Mouse (Mus musculus): Measurements from ENCODE around the gene Cwc15. TPM values are rescaled to one million over a fixed set of nuclear protein-coding genes. Genes with fewer than 3 reads are reported as not detected.

Gene Cwc15
- total RNA-seq, 4 experiments from 2014 or later = 80.2 to 94.8 (median 84.8) TPM

DNA sequence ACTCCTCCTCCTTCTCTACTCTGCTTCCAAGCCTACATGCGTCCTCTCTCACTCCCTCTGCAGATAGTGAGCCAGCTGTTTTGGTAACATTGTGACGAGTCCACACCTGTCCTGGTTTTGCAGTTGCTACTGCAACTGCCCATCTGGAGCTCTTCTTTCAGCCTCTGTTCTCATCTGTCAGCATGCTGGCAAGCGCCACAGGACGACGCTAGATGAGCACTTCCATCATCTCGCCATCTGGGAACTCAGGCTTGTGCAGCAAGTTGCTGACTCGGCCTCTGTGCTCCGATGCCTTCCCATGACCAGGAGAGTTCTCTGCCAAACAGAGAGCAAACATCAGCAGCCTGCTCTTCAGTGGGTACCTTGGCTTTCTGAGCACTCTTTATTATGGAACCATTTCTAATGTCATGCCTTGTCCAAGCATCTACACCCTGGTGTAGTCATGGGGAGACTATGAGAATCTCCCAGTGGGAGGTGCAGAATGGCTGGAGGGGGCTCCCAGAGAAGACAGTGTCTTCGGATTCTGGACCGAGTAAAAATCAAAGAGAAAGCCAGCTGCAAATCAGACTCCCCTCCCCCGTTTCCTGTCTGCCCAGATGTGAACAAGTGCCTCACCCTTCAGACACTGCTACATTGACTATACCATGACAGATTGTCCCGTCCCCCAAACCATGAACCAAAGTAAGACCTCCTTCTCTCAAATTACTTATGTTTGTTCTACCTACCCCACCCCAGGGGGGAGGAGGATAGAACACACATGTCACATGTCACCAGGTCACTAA lies 47.4 kb downstream of the Cwc15 start:
- DNase-seq (ENCODE audit: low spot score in 2 of 2) = no peak

DNA sequence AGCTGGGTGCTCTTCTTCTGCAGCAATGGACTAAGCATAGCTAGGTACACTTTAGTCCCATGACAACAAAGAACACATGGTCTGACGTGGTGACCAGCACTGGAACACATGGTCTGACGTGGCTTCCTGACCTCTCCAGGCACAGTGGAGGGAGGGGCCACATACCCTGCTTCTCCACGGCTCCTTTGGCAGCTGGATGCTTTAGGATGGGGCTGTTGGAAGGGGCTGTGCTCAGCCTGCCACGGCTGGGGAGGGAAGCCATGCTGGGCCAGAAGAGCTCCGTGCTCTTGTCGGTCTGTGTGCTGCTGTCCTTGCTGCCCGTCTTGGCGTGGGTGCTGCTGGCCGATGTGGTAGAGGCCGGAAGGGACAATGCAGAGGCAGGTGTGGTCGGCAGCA lies 47.9 kb downstream of the Cwc15 start:
- no peak for DNase-seq (ENCODE audit: low spot score in 2 of 2)

DNA sequence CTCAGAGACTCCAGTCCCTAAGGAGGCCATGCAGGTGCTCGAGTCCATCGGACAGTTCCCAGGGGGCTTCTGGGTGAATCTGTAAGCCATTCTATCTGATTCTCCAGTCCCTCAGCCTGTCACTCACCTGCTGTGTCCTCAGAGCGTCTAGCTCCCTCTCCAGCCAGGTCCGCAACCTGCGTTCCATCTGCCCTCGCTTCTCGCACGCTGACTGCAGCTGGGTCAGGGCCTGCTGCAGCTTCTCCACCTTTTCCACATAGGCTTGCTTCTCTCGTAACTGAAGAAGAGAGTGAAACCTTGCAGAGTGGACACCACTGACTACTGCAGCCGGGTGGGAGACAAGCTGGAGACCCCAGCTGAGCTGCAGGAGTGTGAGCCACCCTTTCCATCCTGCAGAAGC lies 57.9 kb downstream of the Cwc15 start:
- DNase-seq (ENCODE audit: low spot score in 2 of 2) = no peak

DNA sequence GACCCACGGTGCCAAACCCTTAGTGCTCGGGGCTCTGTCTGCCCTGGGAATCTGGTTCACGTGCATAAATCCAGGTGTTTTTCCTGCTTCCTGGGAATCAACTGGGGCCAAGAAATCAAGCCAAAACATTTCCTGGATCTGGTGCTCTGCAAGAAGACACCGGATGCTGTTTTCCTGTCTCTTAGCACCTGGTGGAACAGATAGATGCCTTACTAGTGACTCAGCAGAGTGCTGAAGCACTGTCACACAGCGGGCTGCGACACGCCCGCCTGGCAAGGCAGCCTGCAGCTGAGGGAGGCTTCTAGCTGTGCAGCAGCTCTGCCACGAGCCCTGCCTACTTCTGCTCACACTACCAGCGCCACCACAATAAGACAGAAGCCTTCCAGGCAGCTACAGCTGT lies 59.0 kb downstream of the Cwc15 start:
- DNase-seq (ENCODE audit: low spot score in 2 of 2) = peak; percentile 30 to 68

DNA sequence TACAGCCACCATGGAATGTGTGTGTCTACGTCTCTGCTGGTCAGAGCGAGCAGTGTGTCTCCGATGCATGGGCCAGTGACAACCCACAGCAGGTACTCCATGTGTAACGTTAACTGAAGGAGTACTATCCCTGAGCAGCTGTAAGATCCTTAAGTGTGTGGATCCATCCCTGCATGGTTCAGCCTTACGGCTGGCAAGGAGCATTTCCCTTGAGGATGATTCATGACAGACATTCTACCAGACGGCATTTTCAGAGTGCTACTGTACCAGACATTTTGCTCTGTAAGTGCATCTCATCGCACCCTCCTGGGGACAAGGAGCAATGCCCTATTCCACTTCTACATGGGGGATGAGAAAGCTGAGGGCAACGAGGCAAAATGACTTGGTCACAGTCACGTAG lies 59.6 kb downstream of the Cwc15 start:
- DNase-seq (ENCODE audit: low spot score in 2 of 2) = peak; percentile 8 to 13

Other genes with a start within 250 kb of the Cwc15 start
- gene Sesn3, start 225.6 kb upstream of the Cwc15 start, total RNA-seq (2022) = 100 to 1,000 TPM; 118 to 153 (median 137) TPM
- gene Endod1, start 119.1 kb upstream of the Cwc15 start, total RNA-seq (2022) = 10 to 100 TPM; 78.1 to 90.6 (median 84.1) TPM
- gene Kdm4d, start 135 bp upstream of the Cwc15 start, total RNA-seq (2022) = 1 to 10 TPM; 2.0 to 2.9 (median 2.5) TPM
- 10 to 100 TPM; 19.7 to 25.3 (median 21.9) TPM for gene Amotl1, start 144.4 kb downstream of the Cwc15 start, total RNA-seq (2022)
- not detected for gene Piwil4, start 240.1 kb downstream of the Cwc15 start, total RNA-seq (2022)

Measured in left cerebral cortex, adult 8-10 months (tissue).